Mouse (Mus musculus) hindlimb bud, embryonic 11.5 days (tissue): ENCODE measurements around the gene Ttc32.

ENCODE experiments used
- DNase-seq: peaks from one replicate; pipeline ENCODE4 v3.0.0-alpha.2; 2012; ENCODE audit warnings: low read depth, low spot score; ENCODE audit errors: extremely low spot score

Ttc32 gene

GRCm38 (mm10) chr12:9044666-9045065 lies 14.9 kb downstream of the Ttc32 start:
- DNase-seq: no peak

- DNase-seq: no peak
These were observed 16.9 kb downstream of the Ttc32 start for GRCm38 (mm10) chr12:9046674-9047073.

GRCm38 (mm10) chr12:9048090-9048489 lies 18.3 kb downstream of the Ttc32 start:
- no peak for DNase-seq

- DNase-seq: no peak
These were observed 21.0 kb downstream of the Ttc32 start for GRCm38 (mm10) chr12:9050824-9051223.

- peak; percentile 85 for DNase-seq
These were observed 22.5 kb downstream of the Ttc32 start for GRCm38 (mm10) chr12:9052075-9052829.

GRCm38 (mm10) chr12:9053345-9053744 lies 23.5 kb downstream of the Ttc32 start:
- DNase-seq: no peak

GRCm38 (mm10) chr12:9054012-9054411 lies 24.2 kb downstream of the Ttc32 start:
- no peak for DNase-seq

GRCm38 (mm10) chr12:9055269-9055668 lies 25.5 kb downstream of the Ttc32 start:
- no peak for DNase-seq

- DNase-seq: no peak
These were observed 29.7 kb downstream of the Ttc32 start for GRCm38 (mm10) chr12:9059502-9059901.

- no peak for DNase-seq
These were observed 30.2 kb downstream of the Ttc32 start for GRCm38 (mm10) chr12:9059965-9060364.

GRCm38 (mm10) chr12:9063611-9064010 lies 33.8 kb downstream of the Ttc32 start:
- no peak for DNase-seq

- DNase-seq: no peak
These were observed 41.3 kb downstream of the Ttc32 start for GRCm38 (mm10) chr12:9071058-9071457.

GRCm38 (mm10) chr12:9071493-9071892 lies 41.7 kb downstream of the Ttc32 start:
- no peak for DNase-seq

GRCm38 (mm10) chr12:9077554-9078125 lies 47.8 kb downstream of the Ttc32 start:
- DNase-seq: no peak

GRCm38 (mm10) chr12:9090226-9090625 lies 60.4 kb downstream of the Ttc32 start:
- no peak for DNase-seq
